Mouse (Mus musculus) neural tube, embryonic 13.5 days (tissue): ENCODE measurements around the gene Ddx27. TPM values are rescaled to one million over a fixed set of nuclear protein-coding genes. Genes with fewer than 3 reads are reported as not detected.
A peak's percentile ranks its signal among the peaks of the same experiment; 100 is the strongest.

Experiments used
- ATAC-seq: fragments of 200-750 bp; cut with Nextera tagmentation; 2 replicates; pipeline ENCODE4 v1.8.0; 2017; ENCODE audit warnings: low read depth, mild to moderate bottlenecking, moderate TSS enrichment, moderate library complexity
- H3K27ac ChIP-seq: fragments of 300-500 bp; sonication (generic); replicated peaks from 2 replicates; pipeline ENCODE4 v1.5.1; 2015; ENCODE audit warnings: moderate library complexity, mild to moderate bottlenecking, inconsistent platforms
- H3K27me3 ChIP-seq: fragments of 300-500 bp; sonication (generic); 2 replicates; pipeline ENCODE4 v1.6.1; 2015; ENCODE audit warnings: mild to moderate bottlenecking, inconsistent platforms
- H3K36me3 ChIP-seq: fragments of 300-500 bp; sonication (generic); 2 replicates; pipeline ENCODE4 v1.6.1; 2015; ENCODE audit warnings: mild to moderate bottlenecking, inconsistent platforms
- H3K4me1 ChIP-seq: fragments of 300-500 bp; sonication (generic); replicated peaks from 2 replicates; pipeline ENCODE4 v1.6.1; 2015; ENCODE audit warnings: inconsistent platforms
- H3K4me2 ChIP-seq: fragments of 300-500 bp; sonication (generic); 2 replicates; pipeline ENCODE4 v1.6.1; 2015; ENCODE audit warnings: inconsistent platforms, mild to moderate bottlenecking, moderate library complexity
- H3K4me3 ChIP-seq: fragments of 300-500 bp; sonication (generic); 2 replicates; pipeline ENCODE4 v1.5.1; 2015; ENCODE audit warnings: mild to moderate bottlenecking, inconsistent platforms
- H3K9ac ChIP-seq: fragments of 300-500 bp; sonication (generic); 2 replicates; pipeline ENCODE4 v1.6.1; 2015; ENCODE audit warnings: moderate library complexity, mild to moderate bottlenecking, inconsistent platforms
- H3K9me3 ChIP-seq: fragments of 300-500 bp; sonication (generic); 2 replicates; pipeline ENCODE4 v1.6.1; 2016; ENCODE audit warnings: inconsistent platforms
- WGBS: fragments of 180-500 bp; shearing (Covaris S2); methylation state at CpG from one replicate; pipeline ENCODE4 v1.1.7; 2015; 5-methylcytosine and 5-hydroxymethylcytosine counted together
- polyA plus RNA-seq: library from polyadenylated mRNA; unstranded; fragments of >200 nt; fragmentation: Nextera tagmentation; extraction: Ambion mirVana; gene quantifications from 2 replicates; pipeline ENCODE4 v1.2.1, GENCODE M21; 2015

Ddx27 gene
- 35.5 and 38.5 TPM in 2 replicates for polyA plus RNA-seq

- peak within 1 kb of the TSS; percentile 89 for H3K4me3 ChIP-seq
- H3K4me2 ChIP-seq: peak within 1 kb of the TSS; percentile 98
- H3K36me3 ChIP-seq: peaks cover 21% of the 10 kb centered on the region
- ATAC-seq: peak; percentile 86
- H3K27ac ChIP-seq: peak within 1 kb of the TSS; percentile 54
- H3K27me3 ChIP-seq: no peaks in the 10 kb centered on the region; the same call in 1 of the 2 replicates
- 2% methylated on average over 37 of the region's 37 CpGs for WGBS
- H3K9ac ChIP-seq: peak within 1 kb of the TSS; percentile 83
- no peaks in the 10 kb centered on the region for H3K9me3 ChIP-seq
- peaks cover 19% of the 10 kb centered on the region for H3K4me1 ChIP-seq
These were observed at the start of gene Ddx27 for GRCm38 (mm10) chr2:167014702-167015381. Gene Ddx27, plus strand, starts transcription at chr2:167015193.

GRCm38 (mm10) chr2:166973153-166973552 lies 41.8 kb upstream of the Ddx27 start:
- H3K36me3 ChIP-seq: no peaks in the 10 kb centered on the region
- no peaks in the 10 kb centered on the region for H3K27me3 ChIP-seq
- WGBS: 70% methylated on average over 1 of the region's 1 CpGs
- no peak overlapping the region for H3K4me2 ChIP-seq
- no peak overlapping the region for H3K4me3 ChIP-seq
- H3K27ac ChIP-seq: no peak overlapping the region
- ATAC-seq: no peak
- H3K4me1 ChIP-seq: peaks cover 41% of the 10 kb centered on the region
- H3K9me3 ChIP-seq: no peaks in the 10 kb centered on the region
- H3K9ac ChIP-seq: no peak overlapping the region

GRCm38 (mm10) chr2:166974177-166974872 lies 40.7 kb upstream of the Ddx27 start:
- Histone ChIP-seq H3K4me2 (no peak overlapping the region), H3K9me3 (no peaks in the 10 kb centered on the region), H3K27ac (0 out of 2 replicates have a peak overlapping the region, but pooled peaks have one; percentile 18), H3K36me3 (no peaks in the 10 kb centered on the region), H3K4me3 (no peak overlapping the region), H3K9ac (no peak overlapping the region), H3K4me1 (peaks cover 41% of the 10 kb centered on the region), H3K27me3 (no peaks in the 10 kb centered on the region)
- ATAC-seq: no peak
- WGBS: 80% methylated on average over 6 of the region's 6 CpGs

- H3K36me3 ChIP-seq: no peaks in the 10 kb centered on the region
- H3K9ac ChIP-seq: no peak overlapping the region
- ATAC-seq: no peak
- no peak overlapping the region for H3K4me3 ChIP-seq
- H3K27me3 ChIP-seq: no peaks in the 10 kb centered on the region
- H3K4me2 ChIP-seq: no peak overlapping the region
- H3K27ac ChIP-seq: no peak overlapping the region
- WGBS: 67% methylated on average over 3 of the region's 3 CpGs
- peaks cover 41% of the 10 kb centered on the region for H3K4me1 ChIP-seq
- no peaks in the 10 kb centered on the region for H3K9me3 ChIP-seq
These were observed 38.6 kb upstream of the Ddx27 start for GRCm38 (mm10) chr2:166976356-166976755.

GRCm38 (mm10) chr2:166977490-166977889 lies 37.5 kb upstream of the Ddx27 start:
- no peak overlapping the region for H3K4me2 ChIP-seq
- no peaks in the 10 kb centered on the region for H3K27me3 ChIP-seq
- H3K36me3 ChIP-seq: no peaks in the 10 kb centered on the region
- no peak overlapping the region for H3K27ac ChIP-seq
- no peak for ATAC-seq
- H3K9me3 ChIP-seq: no peaks in the 10 kb centered on the region
- 78% methylated on average over 3 of the region's 3 CpGs for WGBS
- H3K4me3 ChIP-seq: no peak overlapping the region
- H3K9ac ChIP-seq: no peak overlapping the region
- peaks cover 36% of the 10 kb centered on the region for H3K4me1 ChIP-seq

GRCm38 (mm10) chr2:166980161-166980560 lies 34.8 kb upstream of the Ddx27 start:
- WGBS: 85% methylated on average over 2 of the region's 2 CpGs
- ATAC-seq: no peak
- no peak overlapping the region for H3K27ac ChIP-seq

GRCm38 (mm10) chr2:166983351-166983894 lies 31.6 kb upstream of the Ddx27 start:
- WGBS: 89% methylated on average over 4 of the region's 4 CpGs
- Histone ChIP-seq H3K36me3 (no peaks in the 10 kb centered on the region), H3K27me3 (no peaks in the 10 kb centered on the region), H3K4me1 (no peaks in the 10 kb centered on the region), H3K9ac (no peak overlapping the region), H3K4me2 (no peak overlapping the region), H3K27ac (no peak overlapping the region), H3K9me3 (no peaks in the 10 kb centered on the region), H3K4me3 (no peak overlapping the region)
- ATAC-seq: no peak

More at GRCm38 (mm10) chr2:166980161-166980560, 34.8 kb upstream of the Ddx27 start:
- H3K36me3 ChIP-seq: no peaks in the 10 kb centered on the region
- H3K27me3 ChIP-seq: no peaks in the 10 kb centered on the region
- H3K4me1 ChIP-seq: peaks cover 24% of the 10 kb centered on the region
- H3K9me3 ChIP-seq: no peaks in the 10 kb centered on the region
- no peak overlapping the region for H3K9ac ChIP-seq
- no peak overlapping the region for H3K4me2 ChIP-seq
- H3K4me3 ChIP-seq: no peak overlapping the region

GRCm38 (mm10) chr2:166990861-166991260 lies 24.1 kb upstream of the Ddx27 start:
- Histone ChIP-seq H3K9ac (no peak overlapping the region), H3K4me1 (peaks cover 43% of the 10 kb centered on the region), H3K27me3 (no peaks in the 10 kb centered on the region), H3K4me3 (no peak overlapping the region), H3K9me3 (no peaks in the 10 kb centered on the region), H3K27ac (no peak overlapping the region), H3K4me2 (no peak overlapping the region), H3K36me3 (no peaks in the 10 kb centered on the region)
- no peak for ATAC-seq
- WGBS: 93% methylated on average over 7 of the region's 7 CpGs

- H3K4me3 ChIP-seq: no peak overlapping the region
- no peak overlapping the region for H3K4me2 ChIP-seq
- H3K9ac ChIP-seq: 0 out of 2 replicates have a peak overlapping the region, but pooled peaks have one; percentile 17
- no peak for ATAC-seq
- no peaks in the 10 kb centered on the region for H3K27me3 ChIP-seq
- H3K4me1 ChIP-seq: peaks cover 49% of the 10 kb centered on the region
- H3K9me3 ChIP-seq: no peaks in the 10 kb centered on the region
- H3K36me3 ChIP-seq: no peaks in the 10 kb centered on the region
- no peak overlapping the region for H3K27ac ChIP-seq
These were observed 23.0 kb upstream of the Ddx27 start for GRCm38 (mm10) chr2:166991945-166992344.

GRCm38 (mm10) chr2:166995021-166995795 lies 19.8 kb upstream of the Ddx27 start:
- WGBS: 5% methylated on average over 28 of the region's 28 CpGs
- no peaks in the 10 kb centered on the region for H3K27me3 ChIP-seq

GRCm38 (mm10) chr2:166995796-166996532 lies 19.0 kb upstream of the Ddx27 start, which contains the start of gene Stau1:
Gene Stau1, minus strand, starts transcription at chr2:166996299.
- H3K4me1 ChIP-seq: peaks cover 45% of the 10 kb centered on the region
- peak within 1 kb of the TSS; percentile 95 for H3K4me3 ChIP-seq
- H3K9me3 ChIP-seq: no peaks in the 10 kb centered on the region
- H3K27ac ChIP-seq: peak within 1 kb of the TSS; percentile 97
- peak within 1 kb of the TSS; percentile 99 for H3K9ac ChIP-seq
- WGBS: under 1% methylated on average over 49 of the region's 88 CpGs
- H3K27me3 ChIP-seq: no peaks in the 10 kb centered on the region
- H3K36me3 ChIP-seq: no peaks in the 10 kb centered on the region
- ATAC-seq: peak; percentile 99
- peak within 1 kb of the TSS; percentile 96 for H3K4me2 ChIP-seq

More at GRCm38 (mm10) chr2:166995021-166995795, 19.8 kb upstream of the Ddx27 start:
- Histone ChIP-seq H3K27ac (peak overlapping the region; percentile 97), H3K9ac (peak overlapping the region; percentile 99), H3K4me1 (peaks cover 45% of the 10 kb centered on the region), H3K4me2 (peak overlapping the region; percentile 96), H3K9me3 (no peaks in the 10 kb centered on the region), H3K36me3 (no peaks in the 10 kb centered on the region), H3K4me3 (peak overlapping the region; percentile 95)
- ATAC-seq: peak; percentile 51
